Mouse (Mus musculus): ENCODE data around the gene Gm10722.
"Not testable (repeated sequence)": the region's sequence is repeated elsewhere in the genome, so short reads cannot be mapped to it uniquely, and the experiment has no call there.

DNA sequence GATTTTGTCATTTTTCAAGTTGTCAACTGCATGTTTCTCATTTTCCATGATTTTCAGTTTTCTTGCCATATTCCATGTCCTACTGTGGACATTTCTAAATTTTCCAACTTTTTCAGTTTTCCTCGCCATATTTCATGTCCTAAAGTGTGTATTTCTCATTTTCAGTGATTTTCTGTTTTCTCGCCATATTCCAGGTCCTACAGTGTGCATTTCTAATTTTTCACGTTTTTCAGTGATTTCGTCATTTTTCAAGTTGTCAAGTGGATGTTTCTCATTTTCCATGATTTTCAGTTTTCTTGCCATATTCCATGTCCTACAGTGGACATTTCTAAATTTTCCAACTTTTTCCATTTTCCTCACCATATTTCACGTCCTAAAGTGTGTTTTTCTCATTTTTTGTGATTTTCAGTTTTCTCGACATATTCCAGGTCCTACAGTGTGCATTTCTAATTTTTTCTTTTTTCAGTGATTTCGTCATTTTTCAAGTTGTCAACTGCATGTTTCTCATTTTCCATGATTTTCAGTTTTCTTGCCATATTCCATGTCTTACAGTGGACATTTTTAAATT, 11.4 kb downstream of the Gm10722 start:
- not testable (repeated sequence) for TF ChIP-seq CTCF, EP300 (IDR thresholded peaks at IDR 0.05; ENCODE audit: low read depth)

Measured in liver, postnatal 0 days (tissue).